Mouse (Mus musculus) lung, postnatal 0 days (tissue): Measurements from ENCODE around the gene Trpv5.

Source experiments
- CTCF ChIP-seq: IDR thresholded peaks from 2 replicates; pipeline ENCODE4 v1.5.1; 2016; ENCODE audit warnings: antibody characterized with exemption, mild to moderate bottlenecking
- EP300 ChIP-seq: IDR thresholded peaks from 2 replicates; pipeline ENCODE4 v1.6.1; 2016; ENCODE audit warnings: antibody characterized with exemption, mild to moderate bottlenecking, control low read depth

DNA sequence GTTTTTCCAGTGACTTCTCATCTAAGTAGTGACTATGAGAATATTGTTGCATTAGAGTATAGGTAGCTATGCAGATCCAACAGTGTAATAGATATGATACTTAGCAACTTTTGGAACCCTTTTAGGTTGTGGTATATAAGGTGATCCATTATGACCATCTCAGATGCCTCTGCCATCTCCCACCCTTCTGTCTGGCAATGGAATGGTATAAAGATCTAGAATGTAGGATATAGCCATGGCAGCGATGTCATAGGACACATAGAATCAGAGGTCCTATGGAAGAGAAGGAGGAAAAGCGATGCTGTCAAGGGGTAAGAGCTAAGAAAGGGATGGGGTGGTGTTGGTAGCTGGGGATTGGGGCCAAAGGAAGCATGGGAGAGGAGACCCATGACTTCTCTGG lies 3.6 kb upstream of the Trpv5 start, which contains the start of gene Llcfc1:
- TF ChIP-seq EP300 = no peak
- no peak for TF ChIP-seq CTCF
